Mouse (Mus musculus) ES-Bruce4 (cell line): ENCODE results near the gene Slc35e4. TPM values are rescaled to one million over a fixed set of nuclear protein-coding genes. Genes with fewer than 3 reads are reported as not detected.

Experiments
- H3K27ac ChIP-seq: 2 replicates; pipeline ENCODE4 v1.5.1; 2012; ENCODE audit warnings: low read length, inconsistent platforms; ENCODE audit not compliant: insufficient read depth
- H3K27me3 ChIP-seq: 2 replicates; pipeline ENCODE4 v1.6.1; 2012; ENCODE audit warnings: mild to moderate bottlenecking, low read length, inconsistent platforms; ENCODE audit not compliant: control insufficient read depth, poor library complexity, insufficient read depth, severe bottlenecking
- H3K36me3 ChIP-seq: 2 replicates; pipeline ENCODE4 v1.6.1; 2012; ENCODE audit warnings: inconsistent platforms, mild to moderate bottlenecking, low read length, moderate library complexity; ENCODE audit not compliant: control insufficient read depth, poor library complexity, insufficient read depth, severe bottlenecking
- H3K4me1 ChIP-seq: one replicate; pipeline ENCODE4 v1.8.1; 2011; ENCODE audit warnings: low read length; ENCODE audit not compliant: control insufficient read depth, insufficient read depth
- H3K4me3 ChIP-seq: 2 replicates; pipeline ENCODE4 v1.5.1; 2011; ENCODE audit warnings: low read depth, mild to moderate bottlenecking, low read length
- H3K9ac ChIP-seq: 2 replicates; pipeline ENCODE4 v1.6.1; 2012; ENCODE audit warnings: low read depth, mild to moderate bottlenecking, inconsistent platforms; ENCODE audit not compliant: poor library complexity, severe bottlenecking
- H3K9me3 ChIP-seq: replicated peaks from 2 replicates; pipeline ENCODE4 v1.6.1; 2012; ENCODE audit warnings: mild to moderate bottlenecking, low read length, inconsistent platforms; ENCODE audit not compliant: control insufficient read depth, poor library complexity, insufficient read depth, severe bottlenecking
- CTCF ChIP-seq: IDR thresholded peaks from one replicate; pipeline ENCODE4 v1.8.1; 2011; ENCODE audit warnings: low read depth, low read length
- EP300 ChIP-seq: IDR thresholded peaks from 2 replicates; pipeline ENCODE4 v1.6.1; 2011; ENCODE audit warnings: low read depth, low read length; ENCODE audit not compliant: insufficient read depth
- POLR2A ChIP-seq: IDR thresholded peaks from one replicate; pipeline ENCODE4 v1.8.1; 2011; ENCODE audit warnings: low read length; ENCODE audit not compliant: insufficient read depth
- polyA plus RNA-seq: library from polyadenylated mRNA; stranded (reverse); fragments of >200 nt; gene quantifications from 2 replicates; pipeline ENCODE4 v1.2.4, GENCODE M21; 2011; ENCODE audit warnings: low read depth; ENCODE audit not compliant: missing spikeins, insufficient read depth, insufficient read length

The Slc35e4 gene
- polyA plus RNA-seq, 1 experiment: 3.1 TPM

GRCm38 (mm10) chr11:3900296-3900695 is 14.2 kb downstream of the Slc35e4 start:
- peaks cover 5% of the 10 kb centered on the region for H3K4me1 ChIP-seq
- no peak overlapping the region for H3K27ac ChIP-seq
- H3K9me3 ChIP-seq: no peaks in the 10 kb centered on the region
- H3K36me3 ChIP-seq: 0 out of 2 replicates have a peak, but pooled peaks cover 2% of the 10 kb centered on the region
- no peak overlapping the region for H3K4me3 ChIP-seq
- H3K9ac ChIP-seq: no peak overlapping the region
- H3K27me3 ChIP-seq: no peaks in the 10 kb centered on the region
- no peak for TF ChIP-seq CTCF
- TF ChIP-seq EP300: no peak
- no peak for TF ChIP-seq POLR2A

- no peak for TF ChIP-seq EP300
- no peak for TF ChIP-seq POLR2A
- no peak for TF ChIP-seq CTCF
- H3K9ac ChIP-seq: no peak overlapping the region
- H3K9me3 ChIP-seq: no peaks in the 10 kb centered on the region
- H3K4me1 ChIP-seq: no peaks in the 10 kb centered on the region
- H3K27me3 ChIP-seq: no peaks in the 10 kb centered on the region
- H3K4me3 ChIP-seq: no peak overlapping the region
- H3K27ac ChIP-seq: no peak overlapping the region
- H3K36me3 ChIP-seq: 0 out of 2 replicates have a peak, but pooled peaks cover 2% of the 10 kb centered on the region
Measured at GRCm38 (mm10) chr11:3895933-3896332, 18.5 kb downstream of the Slc35e4 start.

- Histone ChIP-seq H3K27ac (peak overlapping the region; percentile 52; the same call in 1 of the 2 replicates), H3K4me1 (no peaks in the 10 kb centered on the region), H3K9me3 (no peaks in the 10 kb centered on the region), H3K4me3 (peak overlapping the region; percentile 80), H3K36me3 (0 out of 2 replicates have a peak, but pooled peaks cover 2% of the 10 kb centered on the region), H3K27me3 (no peaks in the 10 kb centered on the region), H3K9ac (peak overlapping the region; percentile 76)
- no peak for TF ChIP-seq POLR2A
- no peak for TF ChIP-seq CTCF
- TF ChIP-seq EP300: no peak
Measured at GRCm38 (mm10) chr11:3895458-3895857, 19.0 kb downstream of the Slc35e4 start.

GRCm38 (mm10) chr11:3894406-3895281 is 19.8 kb downstream of the Slc35e4 start, which contains the start of the genes 4921536K21Rik and Dusp18:
TSS of gene 4921536K21Rik (minus strand) at chr11:3895098.
TSS of gene Dusp18 (plus strand) at chr11:3895240.
- Histone ChIP-seq H3K9ac (peak within 1 kb of the TSS; percentile 76), H3K4me3 (peak within 1 kb of the TSS; percentile 80), H3K4me1 (no peaks in the 10 kb centered on the region), H3K27me3 (no peaks in the 10 kb centered on the region), H3K9me3 (no peaks in the 10 kb centered on the region), H3K27ac (peak within 1 kb of the TSS; percentile 52; the same call in 1 of the 2 replicates), H3K36me3 (0 out of 2 replicates have a peak, but pooled peaks cover 2% of the 10 kb centered on the region)
- TF ChIP-seq EP300 (0 out of 2 replicates have a peak, but pooled peaks have one; percentile 4), POLR2A (no peak)

- Histone ChIP-seq H3K4me3 (no peak overlapping the region), H3K27me3 (no peaks in the 10 kb centered on the region), H3K36me3 (0 out of 2 replicates have a peak, but pooled peaks cover 2% of the 10 kb centered on the region), H3K27ac (no peak overlapping the region), H3K9ac (peak overlapping the region; percentile 76; the same call in 1 of the 2 replicates), H3K9me3 (no peaks in the 10 kb centered on the region), H3K4me1 (no peaks in the 10 kb centered on the region)
- no peak for TF ChIP-seq POLR2A
- no peak for TF ChIP-seq EP300
- TF ChIP-seq CTCF: no peak
Measured at GRCm38 (mm10) chr11:3893970-3894369, 20.5 kb downstream of the Slc35e4 start.

GRCm38 (mm10) chr11:3887331-3887730 is 27.1 kb downstream of the Slc35e4 start:
- Histone ChIP-seq H3K27ac (no peak overlapping the region), H3K9me3 (no peaks in the 10 kb centered on the region), H3K27me3 (no peaks in the 10 kb centered on the region), H3K36me3 (no peaks in the 10 kb centered on the region), H3K4me1 (peaks cover 4% of the 10 kb centered on the region), H3K9ac (no peak overlapping the region), H3K4me3 (no peak overlapping the region)
- TF ChIP-seq POLR2A (no peak), EP300 (0 out of 2 replicates have a peak, but pooled peaks have one; percentile 54)
